Mouse (Mus musculus): ENCODE data around the gene Ptrh1.
A peak's percentile ranks its signal among the peaks of the same experiment; 100 is the strongest.

DNA sequence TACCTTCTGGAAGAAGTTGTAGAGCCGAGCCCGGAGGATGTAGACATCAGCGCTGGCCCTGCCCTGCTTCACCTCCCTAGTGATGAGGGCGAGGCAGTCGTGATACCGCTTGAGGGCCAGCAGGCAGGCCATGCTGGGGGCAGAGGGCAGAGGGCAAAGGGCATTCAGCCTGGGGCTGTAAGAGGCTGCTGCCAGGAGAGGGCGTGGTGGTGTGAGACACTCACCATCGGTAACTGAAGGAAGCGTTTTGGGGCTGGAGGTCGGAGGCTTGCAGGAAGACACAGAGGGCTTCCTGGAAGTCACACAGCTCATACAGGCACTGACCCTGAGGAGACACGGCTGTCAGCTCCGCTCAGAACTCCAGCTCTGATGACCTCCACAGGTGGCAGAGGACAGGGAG, 3.7 kb upstream of the Ptrh1 start:
- TF ChIP-seq CTCF (IDR thresholded peaks at IDR 0.05; ENCODE audit: low read depth) (peak; percentile 29), EP300 (IDR thresholded peaks at IDR 0.05; ENCODE audit: low read depth) (no peak)
